Mouse (Mus musculus) heart, postnatal 0 days (tissue): ENCODE results near the gene Tmem156.

Experiments
- CTCF ChIP-seq: IDR thresholded peaks from 2 replicates; pipeline ENCODE4 v1.5.1; 2016; ENCODE audit warnings: antibody characterized with exemption, control low read depth, low read depth
- EP300 ChIP-seq: IDR thresholded peaks from 2 replicates; pipeline ENCODE4 v1.6.1; 2016; ENCODE audit warnings: antibody characterized with exemption, low read depth

GRCm38 (mm10) chr5:65091921-65092320 lies at the start of gene Tmem156:
- TF ChIP-seq CTCF (no peak), EP300 (no peak)
